Mouse (Mus musculus): ENCODE results near the gene Akap10. TPM values are rescaled to one million over a fixed set of nuclear protein-coding genes. Genes with fewer than 3 reads are reported as not detected.
"Not testable (repeated sequence)": the region's sequence is repeated elsewhere in the genome, so short reads cannot be mapped to it uniquely, and the experiment has no call there.

Gene Akap10
- polyA plus RNA-seq, 1 experiment = 46.4 TPM

GRCm38 (mm10) chr11:61960096-61960495, 30.0 kb upstream of the Akap10 start:
- H3K4me3 ChIP-seq (ENCODE audit: insufficient read depth, low read length) = no peak overlapping the region
- no peaks in the 10 kb centered on the region for H3K4me1 ChIP-seq (ENCODE audit: control insufficient read depth, insufficient read depth, low read length)
- H3K27ac ChIP-seq (ENCODE audit: insufficient read depth, low read depth, low read length) = no peak overlapping the region
- no peak for TF ChIP-seq POLR2A (IDR thresholded peaks at IDR 0.05; ENCODE audit: borderline replicate concordance, low read depth, low read length)
- no peak for TF ChIP-seq CTCF (IDR thresholded peaks at IDR 0.05; ENCODE audit: low read depth, low read length)

DNA sequence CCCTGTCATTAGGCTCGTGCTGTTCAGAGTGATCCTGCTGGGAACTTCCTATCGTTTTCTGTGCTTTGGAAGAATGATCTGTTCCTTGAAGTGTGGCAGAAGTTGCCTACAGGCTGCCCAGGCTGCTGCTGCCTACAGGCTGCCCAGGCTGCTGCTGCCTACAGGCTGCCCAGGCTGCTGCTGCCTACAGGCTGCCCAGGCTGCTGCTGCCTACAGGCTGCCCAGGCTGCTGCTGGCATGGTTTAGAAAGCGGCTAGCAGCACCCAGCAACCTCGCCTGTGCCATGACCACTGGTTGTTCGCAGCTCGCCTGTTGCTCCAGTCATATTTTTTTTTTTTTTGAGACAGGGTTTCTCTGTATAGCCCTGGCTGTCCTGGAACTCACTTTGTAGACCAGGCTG, 28.7 kb upstream of the Akap10 start:
- not testable (repeated sequence) for H3K4me3 ChIP-seq (ENCODE audit: insufficient read depth, low read length); H3K27ac ChIP-seq (ENCODE audit: insufficient read depth, low read depth, low read length)

GRCm38 (mm10) chr11:61957296-61957813, 27.3 kb upstream of the Akap10 start:
- TF ChIP-seq POLR2A (IDR thresholded peaks at IDR 0.05; ENCODE audit: borderline replicate concordance, low read depth, low read length) = no peak
- no peak overlapping the region for H3K27ac ChIP-seq (ENCODE audit: insufficient read depth, low read depth, low read length)
- peak overlapping the region; percentile 72 for H3K4me3 ChIP-seq (ENCODE audit: insufficient read depth, low read length)
- H3K4me1 ChIP-seq (ENCODE audit: control insufficient read depth, insufficient read depth, low read length) = no peaks in the 10 kb centered on the region

More for the DNA sequence above, 28.7 kb upstream of the Akap10 start:
- not testable (repeated sequence) for H3K4me1 ChIP-seq (ENCODE audit: control insufficient read depth, insufficient read depth, low read length)

GRCm38 (mm10) chr11:61956572-61957295, 26.7 kb upstream of the Akap10 start, which contains the start of gene Specc1:
Gene Specc1, plus strand, starts transcription at chr11:61956763.
- TF ChIP-seq CTCF (IDR thresholded peaks at IDR 0.05; ENCODE audit: low read depth, low read length) = peak; percentile 62
- no peak for TF ChIP-seq POLR2A (IDR thresholded peaks at IDR 0.05; ENCODE audit: borderline replicate concordance, low read depth, low read length)
- H3K4me3 ChIP-seq (ENCODE audit: insufficient read depth, low read length) = peak within 1 kb of the TSS; percentile 72
- no peak within 1 kb of the TSS for H3K27ac ChIP-seq (ENCODE audit: insufficient read depth, low read depth, low read length)
- H3K4me1 ChIP-seq (ENCODE audit: control insufficient read depth, insufficient read depth, low read length) = no peaks in the 10 kb centered on the region

DNA sequence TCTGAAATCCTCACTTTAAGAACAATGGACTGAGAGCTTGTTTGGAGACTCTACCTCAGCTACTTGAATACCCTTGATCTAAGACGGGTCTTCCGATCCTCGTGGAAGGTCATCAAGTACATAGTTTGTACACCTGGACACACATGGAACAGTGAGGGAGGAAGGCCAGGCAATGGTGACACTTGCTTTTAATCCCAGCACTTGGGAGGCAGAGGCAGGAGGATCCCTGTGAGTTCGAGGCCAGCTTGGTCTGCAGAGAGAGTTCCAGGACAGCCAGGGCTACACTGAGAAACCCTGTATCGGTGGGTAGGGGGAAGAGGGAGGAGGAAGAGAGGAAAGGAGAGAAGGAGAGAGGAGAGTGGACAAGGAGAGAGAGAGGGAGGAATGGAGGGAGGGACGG, 25.9 kb upstream of the Akap10 start:
- Histone ChIP-seq H3K4me3 (ENCODE audit: insufficient read depth, low read length) (no peak overlapping the region), H3K27ac (ENCODE audit: insufficient read depth, low read depth, low read length) (no peak overlapping the region), H3K4me1 (ENCODE audit: control insufficient read depth, insufficient read depth, low read length) (no peaks in the 10 kb centered on the region)
- TF ChIP-seq CTCF (IDR thresholded peaks at IDR 0.05; ENCODE audit: low read depth, low read length) (no peak), POLR2A (IDR thresholded peaks at IDR 0.05; ENCODE audit: borderline replicate concordance, low read depth, low read length) (no peak)

GRCm38 (mm10) chr11:61955136-61955535, 25.1 kb upstream of the Akap10 start:
- no peak overlapping the region for H3K4me3 ChIP-seq (ENCODE audit: insufficient read depth, low read length)
- no peaks in the 10 kb centered on the region for H3K4me1 ChIP-seq (ENCODE audit: control insufficient read depth, insufficient read depth, low read length)
- no peak for TF ChIP-seq POLR2A (IDR thresholded peaks at IDR 0.05; ENCODE audit: borderline replicate concordance, low read depth, low read length)
- TF ChIP-seq CTCF (IDR thresholded peaks at IDR 0.05; ENCODE audit: low read depth, low read length) = no peak
- H3K27ac ChIP-seq (ENCODE audit: insufficient read depth, low read depth, low read length) = no peak overlapping the region

GRCm38 (mm10) chr11:61950632-61951031, 20.6 kb upstream of the Akap10 start:
- H3K4me1 ChIP-seq (ENCODE audit: control insufficient read depth, insufficient read depth, low read length) = peaks cover 5% of the 10 kb centered on the region
- H3K4me3 ChIP-seq (ENCODE audit: insufficient read depth, low read length) = no peak overlapping the region
- H3K27ac ChIP-seq (ENCODE audit: insufficient read depth, low read depth, low read length) = no peak overlapping the region
- TF ChIP-seq CTCF (IDR thresholded peaks at IDR 0.05; ENCODE audit: low read depth, low read length) = peak; percentile 97
- no peak for TF ChIP-seq POLR2A (IDR thresholded peaks at IDR 0.05; ENCODE audit: borderline replicate concordance, low read depth, low read length)

DNA sequence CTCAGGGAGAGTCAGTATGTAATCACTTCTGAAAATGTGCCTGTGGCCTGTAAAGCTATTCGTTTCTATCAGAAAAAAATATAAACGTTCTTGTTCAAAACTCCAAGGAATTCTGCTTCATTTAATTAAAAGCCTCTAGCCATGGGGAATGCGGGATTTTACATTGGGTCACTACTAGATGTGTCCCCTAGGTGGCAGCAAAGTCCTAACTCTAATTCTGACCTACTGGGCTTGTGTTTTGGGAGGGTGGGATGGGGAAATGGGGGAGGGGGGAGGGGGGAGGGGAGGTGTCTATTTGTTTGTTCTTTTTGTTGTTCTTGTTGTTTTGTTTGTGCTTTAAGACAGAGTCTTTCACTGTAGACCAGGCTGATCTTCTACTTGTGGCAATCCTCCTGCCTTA, 19.3 kb upstream of the Akap10 start:
- H3K4me3 ChIP-seq (ENCODE audit: insufficient read depth, low read length) = no peak overlapping the region
- peaks cover 8% of the 10 kb centered on the region for H3K4me1 ChIP-seq (ENCODE audit: control insufficient read depth, insufficient read depth, low read length)
- no peak overlapping the region for H3K27ac ChIP-seq (ENCODE audit: insufficient read depth, low read depth, low read length)
- peak; percentile 42; the same call in 1 of the 2 replicates for TF ChIP-seq CTCF (IDR thresholded peaks at IDR 0.05; ENCODE audit: low read depth, low read length)
- TF ChIP-seq POLR2A (IDR thresholded peaks at IDR 0.05; ENCODE audit: borderline replicate concordance, low read depth, low read length) = no peak

DNA sequence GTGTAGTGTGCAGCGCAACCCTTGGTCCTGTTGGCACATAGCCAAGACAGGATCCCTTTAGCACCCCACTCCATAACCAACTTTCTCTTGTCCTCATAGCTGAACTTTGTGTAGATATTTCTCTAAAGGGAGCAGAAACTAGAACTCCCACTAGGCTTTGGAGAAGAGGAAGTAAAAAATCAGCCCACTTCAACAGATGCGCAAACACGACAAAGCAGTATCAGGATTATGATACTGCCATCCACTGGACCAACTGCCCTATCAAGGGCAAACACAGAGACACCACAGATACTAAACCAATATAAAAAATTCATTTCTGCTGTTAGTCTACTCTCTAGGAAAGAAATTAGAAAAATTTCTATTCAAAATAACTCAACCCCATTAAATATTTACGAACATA, 16.6 kb upstream of the Akap10 start:
- Histone ChIP-seq H3K4me1 (ENCODE audit: control insufficient read depth, insufficient read depth, low read length) (peaks cover 17% of the 10 kb centered on the region), H3K27ac (ENCODE audit: insufficient read depth, low read depth, low read length) (no peak overlapping the region), H3K4me3 (ENCODE audit: insufficient read depth, low read length) (no peak overlapping the region)
- TF ChIP-seq CTCF (IDR thresholded peaks at IDR 0.05; ENCODE audit: low read depth, low read length) (no peak), POLR2A (IDR thresholded peaks at IDR 0.05; ENCODE audit: borderline replicate concordance, low read depth, low read length) (no peak)

DNA sequence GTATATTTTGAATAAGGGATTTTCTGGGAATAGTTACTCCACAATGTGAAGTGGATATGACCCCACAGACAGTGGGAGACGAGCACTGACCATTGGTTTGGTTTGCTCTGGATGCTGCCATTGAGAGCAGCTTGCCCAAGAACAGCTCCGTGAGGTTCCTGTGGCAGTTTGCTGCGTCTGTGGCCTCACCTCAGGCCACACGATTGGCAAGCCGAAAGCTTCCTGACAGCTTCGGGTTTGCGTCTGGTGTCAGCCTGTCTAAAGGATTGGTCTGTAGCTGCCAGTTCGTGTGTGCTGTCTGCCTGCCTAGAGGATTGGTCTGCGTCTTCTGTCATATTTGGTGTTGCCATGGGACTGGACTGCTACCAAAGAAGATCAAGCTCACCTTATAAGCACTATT, 14.4 kb upstream of the Akap10 start:
- no peak overlapping the region for H3K4me3 ChIP-seq (ENCODE audit: insufficient read depth, low read length)
- TF ChIP-seq CTCF (IDR thresholded peaks at IDR 0.05; ENCODE audit: low read depth, low read length) (no peak), POLR2A (IDR thresholded peaks at IDR 0.05; ENCODE audit: borderline replicate concordance, low read depth, low read length) (no peak)

More for the DNA sequence above, 14.4 kb upstream of the Akap10 start:
- peaks cover 17% of the 10 kb centered on the region for H3K4me1 ChIP-seq (ENCODE audit: control insufficient read depth, insufficient read depth, low read length)
- H3K27ac ChIP-seq (ENCODE audit: insufficient read depth, low read depth, low read length) = peak overlapping the region; percentile 26

All from bone marrow macrophage, adult 2 months (primary cell).